ENCODE assay signal across 24 mouse cellular contexts in genomic region chr5:35079101-35079500, GRCm38 (mm10). TPM values are rescaled to one million over a fixed set of nuclear protein-coding genes. Genes with fewer than 3 reads are reported as not detected.
A peak's percentile ranks its signal among the peaks of the same experiment; 100 is the strongest.
DNase-seq lines count a peak whose midpoint lies in the region; ATAC-seq and TF ChIP-seq lines count a peak whose summit lies in the region.
"Had no signal": no experiment of that assay in that cellular context is flagged by ENCODE, and none has a peak within 500 bp of the region (broad histone marks: within the 10 kb centered on the region; RNA-seq: fewer than 3 reads in every experiment).

No protein-coding gene starts in this region.

- no peak for ATAC-seq in limb, embryonic 11.5 days (ENCODE audit: insufficient number of reproducible peaks, low FRiP score, low TSS enrichment, low read depth)
- ATAC-seq in erythroid progenitor cell, adult 5-6 weeks (replicated peaks; ENCODE audit: low FRiP score, poor library complexity, severe bottlenecking) = no peak
- ATAC-seq: hindbrain, postnatal 0 days; intestine, postnatal 0 days; midbrain, embryonic 16.5 days had no signal

- no peak overlapping the region for H3K9ac ChIP-seq in limb, embryonic 11.5 days (ENCODE audit: low read length)
- peak overlapping the region; percentile 28; the same call in 1 of the 2 replicates for H3K9ac ChIP-seq in ES-E14 (ENCODE audit: insufficient read depth, low read depth, low read length, poor library complexity, severe bottlenecking)
- H3K9ac ChIP-seq: embryonic facial prominence, embryonic 12.5 days; kidney, embryonic 15.5 days; limb, embryonic 15.5 days; liver, embryonic 15.5 days; neural tube, embryonic 15.5 days; stomach, embryonic 15.5 days had no signal

- DNase-seq in cerebellum, postnatal 10 days = peak; percentile 62 to 64
- DNase-seq in cerebellum, adult 11 months = no peak
- DNase-seq in limb, embryonic 11.5 days (ENCODE audit: low spot score) = peak; percentile 22
- DNase-seq in limb, embryonic 10.5 days (ENCODE audit: low spot score) = no peak
- DNase-seq in ES-E14 (ENCODE audit: low read depth, low spot score) = no peak
- peak; percentile 56 to 59 for DNase-seq in cerebellum, postnatal 25 days
- no peak for DNase-seq in heart, postnatal 4 days
- DNase-seq: heart, postnatal 36 days; kidney, postnatal 4 days; right cerebral cortex, postnatal 25 days; thymus, adult 18-20 months had no signal

- no peaks in the 10 kb centered on the region for H3K36me3 ChIP-seq in limb, embryonic 11.5 days (ENCODE audit: control insufficient read depth, insufficient read depth, low read length)
- no peaks in the 10 kb centered on the region for H3K36me3 ChIP-seq in limb, embryonic 10.5 days
- H3K36me3 ChIP-seq in ES-E14 (ENCODE audit: control insufficient read depth, insufficient read depth, low read length, poor library complexity, severe bottlenecking) = no peaks in the 10 kb centered on the region
- H3K36me3 ChIP-seq: embryonic facial prominence, embryonic 12.5 days; G1E; kidney, embryonic 15.5 days; limb, embryonic 15.5 days; liver, embryonic 15.5 days; stomach, embryonic 15.5 days had no signal

- H3K27ac ChIP-seq in limb, embryonic 11.5 days (replicated peaks; ENCODE audit: low read depth, low read length) = no peak overlapping the region
- H3K27ac ChIP-seq in limb, embryonic 10.5 days = no peak overlapping the region
- no peak overlapping the region for H3K27ac ChIP-seq in ES-E14 (ENCODE audit: insufficient read depth, low read depth, low read length, poor library complexity, severe bottlenecking)
- H3K27ac ChIP-seq: embryonic facial prominence, embryonic 12.5 days; hindbrain, postnatal 0 days; kidney, embryonic 15.5 days; limb, embryonic 15.5 days; liver, embryonic 15.5 days; neural tube, embryonic 15.5 days; stomach, embryonic 15.5 days had no signal

- H3K4me1 ChIP-seq in limb, embryonic 11.5 days (ENCODE audit: control insufficient read depth, insufficient read depth, low read length) = no peaks in the 10 kb centered on the region
- H3K4me1 ChIP-seq in limb, embryonic 10.5 days = peaks cover 7% of the 10 kb centered on the region
- no peaks in the 10 kb centered on the region for H3K4me1 ChIP-seq in ES-E14 (ENCODE audit: control insufficient read depth in 2 of 2, insufficient read depth in 2 of 2, low read length in 2 of 2, poor library complexity in 1 of 2)
- H3K4me1 ChIP-seq: liver, embryonic 15.5 days; stomach, embryonic 15.5 days had no signal

- H3K27me3 ChIP-seq in limb, embryonic 11.5 days (ENCODE audit: control insufficient read depth, insufficient read depth, low read length) = peaks cover 14% of the 10 kb centered on the region
- peaks cover 33% of the 10 kb centered on the region for H3K27me3 ChIP-seq in limb, embryonic 10.5 days (ENCODE audit: low read depth, poor library complexity, severe bottlenecking)

- H3K4me2 ChIP-seq in limb, embryonic 11.5 days (ENCODE audit: low read depth, severe bottlenecking) = no peak overlapping the region
- H3K4me2 ChIP-seq: embryonic facial prominence, embryonic 12.5 days; kidney, embryonic 15.5 days; limb, embryonic 15.5 days; liver, embryonic 15.5 days; neural tube, embryonic 15.5 days; stomach, embryonic 15.5 days had no signal

- H3K4me3 ChIP-seq in limb, embryonic 11.5 days (ENCODE audit: low read depth, low read length) = no peak overlapping the region
- no peak overlapping the region for H3K4me3 ChIP-seq in limb, embryonic 10.5 days
- peak overlapping the region; percentile 37 to 58; a peak in 3 of 4 replicates for H3K4me3 ChIP-seq in ES-E14 (ENCODE audit: insufficient read depth in 1 of 2, low read depth in 1 of 2, low read length in 2 of 2, poor library complexity in 1 of 2, severe bottlenecking in 1 of 2)
- H3K4me3 ChIP-seq: embryonic facial prominence, embryonic 12.5 days; kidney, embryonic 15.5 days; limb, embryonic 15.5 days; liver, embryonic 15.5 days; megakaryocyte, embryonic 14.5 days; neural tube, embryonic 15.5 days; stomach, embryonic 15.5 days had no signal

- WGBS in limb, embryonic 11.5 days = 30% methylated on average over 18 of the region's 18 CpGs
- WGBS in limb, embryonic 10.5 days = 36% methylated on average over 18 of the region's 18 CpGs

- no peaks in the 10 kb centered on the region for H3K9me3 ChIP-seq in limb, embryonic 11.5 days (ENCODE audit: control insufficient read depth, low read length)
- no peaks in the 10 kb centered on the region for H3K9me3 ChIP-seq in limb, embryonic 10.5 days (replicated peaks)
- no peaks in the 10 kb centered on the region for H3K9me3 ChIP-seq in ES-E14 (ENCODE audit: control insufficient read depth, insufficient read depth, low read depth, low read length)
- H3K9me3 ChIP-seq: embryonic facial prominence, embryonic 12.5 days; G1E; kidney, embryonic 15.5 days; limb, embryonic 15.5 days; liver, embryonic 15.5 days; megakaryocyte, embryonic 14.5 days; neural tube, embryonic 15.5 days; stomach, embryonic 15.5 days had no signal

- in situ Hi-C loops in ES-E14 (cut with MboI; ENCODE audit: low sequenced_read_pairs in 2 of 2, unreplicated experiment in 2 of 2) = no loop called here

TF ChIP-seq in ES-E14, 5 proteins besides CTCF, POLR2A, EP300 and RAD21:
- TF ChIP-seq MAFK (IDR thresholded peaks at IDR 0.05; ENCODE audit: insufficient read depth, low read depth, low read length) (no peak), CHD2 (IDR thresholded peaks at IDR 0.05; ENCODE audit: low read depth, low read length) (no peak), ZNF384 (IDR thresholded peaks at IDR 0.05; ENCODE audit: low read depth, low read length) (no peak), ZC3H11A (IDR thresholded peaks at IDR 0.05; ENCODE audit: borderline replicate concordance, low read depth, low read length) (no peak), HCFC1 (IDR thresholded peaks at IDR 0.05; ENCODE audit: borderline replicate concordance, insufficient read depth, low read length) (no peak)

RNA-seq across cellular contexts. Expression of gene Dok7, which starts 22.5 kb away (rescaled TPM):
- 0.45 and 0.48 TPM in 2 replicates for polyA plus RNA-seq in limb, embryonic 11.5 days (2014; fragmentation: Nextera tagmentation; extraction: Ambion mirVana)
- polyA plus RNA-seq in limb, embryonic 10.5 days (2016; fragmentation: Nextera tagmentation; extraction: Ambion mirVana) = 0.26 and 0.31 TPM in 2 replicates
- 0.18 and 1.2 TPM in 2 replicates for total RNA-seq in ES-E14 (2012; rRNA removed)
- total RNA-seq in erythroid progenitor cell, adult 5-6 weeks (2015; ENCODE audit: low replicate concordance) = not detected in 2 replicates
- not detected in 2 replicates for total RNA-seq in erythroid progenitor cell, adult 5-6 weeks (2017; ENCODE audit: low replicate concordance)
- total RNA-seq in heart, postnatal 4 days (2021) = 10 to 100 TPM; 28.1 to 28.5 TPM
- total RNA-seq: common myeloid progenitor, adult 5-6 weeks; G1E had no signal
- polyA plus RNA-seq: G1E had no signal

RNA-seq across cellular contexts. Expression of gene Lrpap1, which starts 26.5 kb away (rescaled TPM):
- 60.3 and 67.0 TPM in 2 replicates for polyA plus RNA-seq in limb, embryonic 11.5 days (2014; fragmentation: Nextera tagmentation; extraction: Ambion mirVana)
- polyA plus RNA-seq in limb, embryonic 10.5 days (2016; fragmentation: Nextera tagmentation; extraction: Ambion mirVana) = 54.6 and 58.5 TPM in 2 replicates
- 258 and 275 TPM in 2 replicates for total RNA-seq in ES-E14 (2012; rRNA removed)
- total RNA-seq in erythroid progenitor cell, adult 5-6 weeks (2015; ENCODE audit: low replicate concordance) = 7.1 and 8.6 TPM in 2 replicates
- 13.3 and 17.8 TPM in 2 replicates for total RNA-seq in erythroid progenitor cell, adult 5-6 weeks (2017; ENCODE audit: low replicate concordance)
- total RNA-seq in heart, postnatal 4 days (2021) = 10 to 100 TPM; 55.8 to 57.1 TPM

RNA-seq across cellular contexts. Expression of gene Hgfac, which starts 37.8 kb away (rescaled TPM):
- 0.40 TPM in 1 of 2 replicates, not detected in the other for polyA plus RNA-seq in limb, embryonic 11.5 days (2014; fragmentation: Nextera tagmentation; extraction: Ambion mirVana)
- 0.15 TPM in 1 of 2 replicates, not detected in the other for polyA plus RNA-seq in limb, embryonic 10.5 days (2016; fragmentation: Nextera tagmentation; extraction: Ambion mirVana)
- 0.58 and 1.1 TPM in 2 replicates for total RNA-seq in ES-E14 (2012; rRNA removed)
- not detected in 2 replicates for total RNA-seq in erythroid progenitor cell, adult 5-6 weeks (2015; ENCODE audit: low replicate concordance)
- total RNA-seq in erythroid progenitor cell, adult 5-6 weeks (2017; ENCODE audit: low replicate concordance) = not detected in 2 replicates
- total RNA-seq in heart, postnatal 4 days (2021) = 1 to 10 TPM; 2.3 to 3.1 TPM
- polyA plus RNA-seq: G1E; hindbrain, postnatal 0 days had no signal

Comparison
In these comparisons a context has a peak if more than half of its experiments do, and no peak if none do; other contexts are left out.
1. DNase-seq: peak in cerebellum, postnatal 10 days (2 of 2), limb, embryonic 11.5 days (single experiment) and cerebellum, postnatal 25 days (2 of 2); none in cerebellum, adult 11 months (single experiment), limb, embryonic 10.5 days (single experiment), ES-E14 (single experiment) and heart, postnatal 4 days (single experiment).
2. H3K4me3 ChIP-seq: peak in ES-E14 (2 of 2); none in limb, embryonic 11.5 days (single experiment) and limb, embryonic 10.5 days (single experiment).
3. RNA of gene Dok7, which starts 22.5 kb away (total RNA-seq): 28.1 to 28.5 TPM in heart, postnatal 4 days; 0.18 to 1.2 TPM in ES-E14 and not detected in erythroid progenitor cell, adult 5-6 weeks; every median in the first group is over 10 times any median in the second.